Mouse (Mus musculus) kidney, adult 2 months (tissue): ENCODE data around the gene Gucy2d.

Experiments
- CTCF ChIP-seq: fragments of 200-500 bp; conservative IDR thresholded peaks from 2 replicates; pipeline ENCODE4 v1.5.1; 2011; ENCODE audit warnings: low read depth, mild to moderate bottlenecking, control low read depth, low read length, moderate library complexity, mixed read lengths; ENCODE audit not compliant: insufficient read depth, insufficient read length
- POLR2A ChIP-seq: fragments of 200-500 bp; IDR thresholded peaks from one replicate; pipeline ENCODE4 v1.6.1; 2011; ENCODE audit warnings: low read depth, low read length, control low read depth

- TF ChIP-seq CTCF: no peak
- TF ChIP-seq POLR2A: no peak
Observed at GRCm38 (mm10) chr7:98499561-98500292, 59.5 kb downstream of the Gucy2d start.
